ENCODE assay signal across 9 mouse cellular contexts in the genomic region with DNA sequence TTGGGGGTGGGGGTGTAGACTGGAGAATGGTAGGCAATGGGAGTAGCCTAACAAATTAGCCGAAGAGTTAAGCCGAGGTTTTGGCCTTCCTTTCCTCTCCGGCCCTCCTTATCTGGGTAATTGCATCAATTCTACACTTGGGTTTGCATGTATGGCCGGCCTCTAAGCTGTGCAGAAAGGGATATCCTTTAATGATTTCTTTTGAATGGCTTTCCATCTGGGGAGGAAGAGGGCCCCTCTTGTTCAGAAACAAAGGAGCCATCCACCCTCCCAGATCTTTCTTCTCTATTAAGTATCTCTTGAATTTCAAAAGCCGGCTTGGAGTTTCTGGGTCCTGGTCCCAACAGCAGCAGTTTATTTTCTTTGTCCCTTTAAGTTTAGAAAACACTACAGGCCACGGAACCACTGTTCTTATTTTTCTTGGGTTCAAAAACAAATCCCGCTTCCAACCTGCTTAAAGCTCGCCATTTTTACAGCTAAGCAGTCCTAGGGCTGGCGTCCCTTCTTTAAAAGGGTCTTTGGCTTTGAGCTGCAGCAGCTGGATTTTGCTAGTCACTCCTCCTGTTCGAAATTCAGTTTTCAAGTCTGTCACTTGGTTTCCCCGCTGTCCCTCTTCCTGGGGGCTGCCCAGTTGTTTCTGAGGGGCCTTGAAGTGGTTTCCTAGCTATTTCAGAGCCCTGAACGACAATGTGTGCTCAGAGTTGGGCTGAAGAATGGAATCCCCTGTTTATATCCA.
DNase-seq lines count a peak whose midpoint lies in the region; ATAC-seq lines count a peak whose summit lies in the region.
"Had no signal": no experiment of that assay in that cellular context is flagged by ENCODE, and none has a peak within 500 bp of the region (broad histone marks: within the 10 kb centered on the region; RNA-seq: fewer than 3 reads in every experiment).

No protein-coding gene starts in this region.

- 33% methylated on average over 12 of the region's 12 CpGs for WGBS in kidney, embryonic 15.5 days
- 29% methylated on average over 12 of the region's 12 CpGs for WGBS in embryonic facial prominence, embryonic 11.5 days
- 44% methylated on average over 12 of the region's 12 CpGs for WGBS in intestine, embryonic 15.5 days

- H3K9ac ChIP-seq in kidney, embryonic 15.5 days: 0 out of 2 replicates have a peak overlapping the region, but pooled peaks have one; percentile 4
- peak overlapping the region; percentile 57 for H3K9ac ChIP-seq in embryonic facial prominence, embryonic 11.5 days (replicated peaks; ENCODE audit: low read length)
- H3K9ac ChIP-seq in intestine, embryonic 15.5 days: no peak overlapping the region

- no peaks in the 10 kb centered on the region for H3K9me3 ChIP-seq in kidney, embryonic 15.5 days (replicated peaks)
- no peaks in the 10 kb centered on the region for H3K9me3 ChIP-seq in embryonic facial prominence, embryonic 11.5 days (replicated peaks; ENCODE audit: control insufficient read depth, low read length)
- H3K9me3 ChIP-seq in intestine, embryonic 15.5 days: no peaks in the 10 kb centered on the region

- peak overlapping the region; percentile 66; the same call in 1 of the 2 replicates for H3K27ac ChIP-seq in kidney, embryonic 15.5 days
- H3K27ac ChIP-seq in embryonic facial prominence, embryonic 11.5 days (replicated peaks; ENCODE audit: low read depth, low read length): peak overlapping the region; percentile 70
- peak overlapping the region; percentile 77 for H3K27ac ChIP-seq in intestine, embryonic 15.5 days

- DNase-seq in kidney, postnatal 36 days: no peak
- peak; percentile 53 for DNase-seq in embryonic facial prominence, embryonic 11.5 days (ENCODE audit: low spot score)
- peak; percentile 70 for DNase-seq in neural tube, embryonic 10.5 days (ENCODE audit: extremely low spot score, low spot score)
- DNase-seq in urinary bladder, postnatal 25 days (ENCODE audit: low spot score): no peak
- DNase-seq: layer of hippocampus, postnatal 36 days had no signal

- H3K4me2 ChIP-seq in kidney, embryonic 15.5 days: peak overlapping the region; percentile 57
- H3K4me2 ChIP-seq in embryonic facial prominence, embryonic 11.5 days (ENCODE audit: low read depth, low read length): peak overlapping the region; percentile 29
- H3K4me2 ChIP-seq in intestine, embryonic 15.5 days (replicated peaks): peak overlapping the region; percentile 52

- H3K36me3 ChIP-seq in kidney, embryonic 15.5 days: no peaks in the 10 kb centered on the region
- H3K36me3 ChIP-seq in embryonic facial prominence, embryonic 11.5 days (replicated peaks; ENCODE audit: control insufficient read depth, insufficient read depth, low read depth, low read length): no peaks in the 10 kb centered on the region
- H3K36me3 ChIP-seq in intestine, embryonic 15.5 days: no peaks in the 10 kb centered on the region

- H3K4me1 ChIP-seq in kidney, embryonic 15.5 days: peaks cover 34% of the 10 kb centered on the region
- peaks cover 5% of the 10 kb centered on the region for H3K4me1 ChIP-seq in embryonic facial prominence, embryonic 11.5 days (ENCODE audit: control insufficient read depth, insufficient read depth, low read length)
- peaks cover 12% of the 10 kb centered on the region; the same call in 1 of the 2 replicates for H3K4me1 ChIP-seq in intestine, embryonic 15.5 days (replicated peaks)

- H3K27me3 ChIP-seq in kidney, embryonic 15.5 days: no peaks in the 10 kb centered on the region; the same call in 1 of the 2 replicates
- no peaks in the 10 kb centered on the region for H3K27me3 ChIP-seq in embryonic facial prominence, embryonic 11.5 days (ENCODE audit: control insufficient read depth, insufficient read depth, low read length)
- H3K27me3 ChIP-seq in intestine, embryonic 15.5 days (replicated peaks): no peaks in the 10 kb centered on the region

- ATAC-seq in kidney, embryonic 15.5 days (replicated peaks; ENCODE audit: low FRiP score): no peak
- ATAC-seq in embryonic facial prominence, embryonic 11.5 days (replicated peaks; ENCODE audit: insufficient number of reproducible peaks, low FRiP score, low TSS enrichment, low read depth): peak; percentile 37; the same call in 1 of the 2 replicates
- ATAC-seq in intestine, embryonic 15.5 days: peak; percentile 39
- no peak for ATAC-seq in activated CD4-positive, CD25-positive, alpha-beta regulatory T cell, adult 4 months
- no peak for ATAC-seq in cerebellum, adult (ENCODE audit: insufficient number of reproducible peaks, low FRiP score, low TSS enrichment)

- H3K4me3 ChIP-seq in kidney, embryonic 15.5 days (replicated peaks): peak overlapping the region; percentile 24
- 0 out of 2 replicates have a peak overlapping the region, but pooled peaks have one; percentile 14 for H3K4me3 ChIP-seq in embryonic facial prominence, embryonic 11.5 days (ENCODE audit: low read depth, low read length)
- no peak overlapping the region for H3K4me3 ChIP-seq in intestine, embryonic 15.5 days (replicated peaks)

Comparison
In these comparisons a context has a peak if more than half of its experiments do, and no peak if none do; other contexts are left out.
1. ATAC-seq: peak in embryonic facial prominence, embryonic 11.5 days (single experiment) and intestine, embryonic 15.5 days (single experiment); none in kidney, embryonic 15.5 days (single experiment), activated CD4-positive, CD25-positive, alpha-beta regulatory T cell, adult 4 months (single experiment) and cerebellum, adult (single experiment).
2. DNase-seq: peak in embryonic facial prominence, embryonic 11.5 days (single experiment) and neural tube, embryonic 10.5 days (single experiment); none in kidney, postnatal 36 days (0 of 2) and urinary bladder, postnatal 25 days (single experiment).
3. Peak in every context shown above with its lines, with median percentiles within 50 percentile points of each other: H3K27ac ChIP-seq and H3K4me2 ChIP-seq.